Mouse (Mus musculus) megakaryocyte-erythroid progenitor cell, adult 5-6 weeks (primary cell): ENCODE measurements around the gene Agr2. TPM values are rescaled to one million over a fixed set of nuclear protein-coding genes. Genes with fewer than 3 reads are reported as not detected.

ENCODE experiments used
- ATAC-seq: replicated peaks from 2 replicates; pipeline ENCODE4 v1.8.0; 2016; ENCODE audit warnings: mild to moderate bottlenecking, inconsistent platforms; ENCODE audit not compliant: severe bottlenecking, poor library complexity, low FRiP score, low TSS enrichment
- total RNA-seq, 2 experiments: library from RNA; stranded (forward) in 1 of 2; stranded (reverse) in 1 of 2; fragments of 200-1000, 215-1000 nt in 1 of 2; fragments of >200 nt in 1 of 2; fragmentation: Nextera tagmentation in 1 of 2; gene quantifications; 2 replicates each; pipeline ENCODE4 v1.2.3; 2014 to 2017

Gene Agr2
- total RNA-seq (2014; fragmentation: Nextera tagmentation) (not detected in 2 replicates), total RNA-seq (2017) (not detected in 2 replicates)

GRCm38 (mm10) chr12:35992711-35993110 lies at the start of gene Agr2:
Agr2 (plus strand) TSS chr12:35992907.
- no peak for ATAC-seq

DNA sequence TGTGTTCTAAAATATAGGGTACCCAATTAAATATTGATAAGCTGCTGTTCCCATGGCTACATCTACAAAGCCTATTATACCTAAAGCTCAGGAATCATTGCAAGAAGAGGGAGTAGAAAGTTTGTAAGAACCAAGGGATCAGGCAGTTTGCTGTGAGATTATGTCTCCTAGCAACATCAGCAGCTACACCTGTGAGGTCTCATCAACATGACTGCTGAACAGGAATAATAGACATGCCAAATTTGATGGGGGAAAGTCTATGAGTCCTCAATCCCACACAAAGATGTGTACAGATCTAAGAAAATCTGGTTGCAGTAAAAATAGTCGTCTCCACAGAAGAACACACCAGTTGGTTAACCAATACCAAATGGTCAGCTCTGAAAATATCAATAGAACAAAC lies 41.0 kb upstream of the Agr2 start:
- no peak for ATAC-seq

DNA sequence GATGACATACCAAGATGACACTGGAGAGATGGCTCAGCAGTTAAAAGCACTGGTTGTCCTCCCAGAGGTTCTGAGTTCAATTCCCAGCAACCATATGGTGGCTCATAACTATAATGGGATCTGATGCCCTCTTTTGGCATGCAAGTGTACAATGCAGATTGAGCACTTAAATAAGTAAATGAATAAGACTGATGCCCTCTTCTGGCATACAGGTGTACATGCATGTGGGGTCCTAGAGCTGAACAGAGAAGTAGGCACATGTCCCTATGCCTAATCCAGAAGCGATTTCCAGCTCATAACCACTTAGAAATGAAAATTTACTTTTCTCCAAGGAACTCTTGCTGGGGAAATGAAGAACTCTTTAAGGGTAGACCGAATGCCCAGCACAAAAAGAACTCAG lies 35.5 kb upstream of the Agr2 start:
- peak; percentile 87 for ATAC-seq

DNA sequence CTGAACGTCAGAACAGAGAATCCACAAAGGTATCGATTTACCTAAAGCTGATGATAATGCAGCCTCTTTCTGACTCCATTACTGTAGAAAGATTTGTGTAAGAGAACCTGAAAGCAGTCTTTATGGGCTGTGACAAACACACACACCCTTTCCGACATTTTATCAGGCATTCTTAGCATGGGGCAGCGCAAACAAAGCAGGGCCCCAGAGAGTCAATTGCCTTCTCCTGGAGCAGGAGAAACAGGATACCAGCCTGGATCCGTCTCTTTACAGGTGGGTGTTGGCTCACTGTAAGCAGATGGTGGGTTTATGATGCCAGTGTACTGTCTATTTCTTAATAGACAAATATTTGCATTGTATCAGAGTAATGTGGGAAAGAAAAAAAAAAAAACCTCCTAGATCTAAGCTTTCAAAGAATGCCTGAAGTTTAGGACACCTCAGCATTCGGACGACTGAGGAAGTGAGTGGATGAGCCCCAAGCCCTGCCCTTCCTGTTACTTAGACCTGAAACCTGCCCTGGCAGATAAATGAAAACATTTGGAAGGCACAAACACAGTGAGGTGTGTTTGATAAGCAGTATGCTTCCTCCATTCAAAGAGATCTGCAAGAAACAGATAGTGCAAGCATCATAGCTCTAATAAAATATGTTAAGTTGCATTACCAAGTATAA lies 26.5 kb upstream of the Agr2 start:
- peak; percentile 100 for ATAC-seq

GRCm38 (mm10) chr12:35966768-35967141 lies 26.0 kb upstream of the Agr2 start:
- no peak; the same call in 1 of the 2 replicates for ATAC-seq

- ATAC-seq, result no peak
Measured at GRCm38 (mm10) chr12:35975898-35976297, 16.8 kb upstream of the Agr2 start.

- ATAC-seq, result no peak
Measured at GRCm38 (mm10) chr12:35977633-35978246, 15.0 kb upstream of the Agr2 start.

DNA sequence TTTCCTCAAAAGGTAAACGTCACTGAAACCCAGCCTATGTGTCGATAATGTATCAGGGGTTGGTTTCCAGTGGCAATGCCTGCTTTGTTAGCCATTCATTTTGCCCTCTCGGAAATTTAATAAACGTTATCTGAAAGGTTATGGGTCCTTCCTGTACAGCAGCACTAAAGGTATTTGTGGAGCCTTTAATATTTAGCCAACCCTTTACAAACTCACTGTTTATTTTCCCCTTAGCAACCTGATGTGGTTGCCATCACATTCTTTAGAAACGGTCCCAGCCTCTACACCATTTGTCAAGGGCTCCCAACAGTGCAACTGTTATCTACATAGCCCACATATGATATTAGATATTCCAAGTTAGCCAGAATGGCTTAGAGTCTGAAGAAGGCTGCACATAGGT lies 13.1 kb upstream of the Agr2 start:
- ATAC-seq, result no peak

DNA sequence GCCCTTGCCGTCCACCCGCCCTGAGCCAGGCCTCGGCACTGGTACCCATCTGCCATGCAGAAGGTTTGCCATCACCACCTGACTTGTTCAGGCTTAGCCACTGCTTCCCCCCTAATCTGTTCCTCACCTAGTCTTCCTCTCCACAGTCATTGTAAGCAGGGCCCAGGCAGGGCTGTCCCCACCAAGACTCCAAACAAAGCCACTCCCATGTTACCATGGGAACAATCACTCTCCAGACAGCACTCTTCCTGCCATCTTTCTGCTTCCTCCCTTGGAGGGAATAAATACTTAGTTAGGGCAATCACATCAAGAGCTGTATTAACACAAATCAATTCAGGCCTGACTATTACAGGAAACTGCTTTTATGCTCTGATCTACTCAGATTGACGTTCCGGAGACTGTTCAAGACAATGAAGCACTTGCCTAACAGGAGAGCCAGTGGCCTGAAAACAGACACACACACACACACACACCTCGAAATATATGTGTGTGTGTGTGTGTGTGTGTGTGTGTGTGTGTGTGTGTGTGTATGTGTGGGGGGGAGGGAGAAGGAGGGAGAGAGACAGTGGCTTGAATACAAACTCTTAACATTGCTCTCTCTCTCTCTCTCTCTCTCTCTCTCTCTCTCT lies 10.9 kb upstream of the Agr2 start:
- ATAC-seq, result peak; percentile 98

GRCm38 (mm10) chr12:35983472-35983871 lies 9.2 kb upstream of the Agr2 start:
- no peak for ATAC-seq

DNA sequence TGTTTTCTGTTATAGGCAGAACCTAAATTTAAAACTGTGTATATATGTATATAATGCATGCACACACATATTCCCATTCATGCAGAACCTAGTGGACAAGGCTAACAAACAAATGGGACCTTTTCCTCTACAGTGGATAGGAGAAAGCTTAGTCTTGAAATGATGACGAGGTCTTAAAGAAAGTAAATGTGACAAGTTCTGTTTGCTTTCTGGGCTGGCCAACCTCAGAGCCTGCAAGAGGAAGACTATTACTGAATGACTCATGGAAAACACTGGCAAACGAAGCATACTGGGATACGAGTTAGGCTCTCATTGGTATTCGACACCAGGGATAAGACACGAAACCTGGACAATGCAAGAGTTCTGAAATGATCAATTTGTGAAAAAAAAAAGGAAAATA lies 8.0 kb upstream of the Agr2 start:
- ATAC-seq, result no peak

DNA sequence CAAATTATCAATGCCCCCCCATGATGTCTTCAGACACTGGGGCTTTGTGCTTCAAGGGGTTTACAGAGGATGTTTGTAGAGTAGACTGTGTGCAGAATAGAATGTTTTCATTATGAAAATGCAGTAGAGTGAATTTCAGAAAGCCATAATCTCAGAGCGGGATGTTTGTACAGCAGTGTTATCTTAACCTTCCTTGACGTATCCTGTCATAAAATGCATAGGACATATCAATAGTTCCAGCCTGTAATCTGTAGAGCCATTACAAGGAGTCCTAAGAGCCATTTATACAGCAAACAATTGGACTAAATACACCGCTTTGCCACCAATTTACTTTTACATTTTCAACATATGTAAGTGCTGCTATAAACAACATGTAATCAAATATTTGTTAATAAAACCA lies 876 bp downstream of the Agr2 start:
- ATAC-seq, result no peak

- ATAC-seq, result no peak
Measured at GRCm38 (mm10) chr12:35994098-35994497, 1.4 kb downstream of the Agr2 start.

DNA sequence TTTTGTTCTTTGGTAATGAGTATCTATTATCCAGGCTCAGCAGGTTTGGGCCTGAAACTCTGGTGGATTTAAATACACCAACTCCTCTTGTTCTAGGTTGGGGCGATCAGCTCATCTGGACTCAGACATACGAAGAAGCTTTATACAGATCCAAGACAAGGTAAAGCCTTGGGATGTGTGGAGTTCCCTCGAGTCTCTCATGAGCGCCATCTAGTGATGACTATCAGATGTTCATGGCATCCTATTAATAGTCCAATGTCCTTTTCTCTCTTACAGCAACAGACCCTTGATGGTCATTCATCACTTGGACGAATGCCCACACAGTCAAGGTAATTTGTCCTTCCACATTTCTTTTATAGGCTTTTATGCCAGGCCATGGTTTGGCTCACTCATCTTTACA lies 3.1 kb downstream of the Agr2 start:
- peak; percentile 76 for ATAC-seq

DNA sequence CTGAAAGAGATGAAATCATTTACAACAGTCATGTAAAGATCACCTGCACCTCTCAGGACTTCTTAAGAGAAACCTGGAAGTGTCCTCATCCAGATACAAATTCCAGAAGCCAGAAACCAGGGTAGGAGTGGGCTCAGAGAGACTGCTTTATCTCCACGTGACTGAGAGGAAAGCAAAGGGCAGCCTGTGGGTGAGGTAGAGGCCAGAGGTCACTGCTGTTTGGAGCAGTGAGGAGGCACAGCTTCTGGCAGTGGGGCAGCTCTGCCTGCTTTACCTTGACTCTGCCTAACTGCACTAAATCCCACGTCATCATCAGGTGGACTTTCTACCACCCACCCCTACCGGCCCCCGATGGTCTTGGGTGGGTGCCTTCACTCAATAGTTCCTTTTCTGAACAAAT lies 12.0 kb downstream of the Agr2 start:
- no peak for ATAC-seq

- no peak for ATAC-seq
Measured at GRCm38 (mm10) chr12:36007581-36007980, 14.9 kb downstream of the Agr2 start.

DNA sequence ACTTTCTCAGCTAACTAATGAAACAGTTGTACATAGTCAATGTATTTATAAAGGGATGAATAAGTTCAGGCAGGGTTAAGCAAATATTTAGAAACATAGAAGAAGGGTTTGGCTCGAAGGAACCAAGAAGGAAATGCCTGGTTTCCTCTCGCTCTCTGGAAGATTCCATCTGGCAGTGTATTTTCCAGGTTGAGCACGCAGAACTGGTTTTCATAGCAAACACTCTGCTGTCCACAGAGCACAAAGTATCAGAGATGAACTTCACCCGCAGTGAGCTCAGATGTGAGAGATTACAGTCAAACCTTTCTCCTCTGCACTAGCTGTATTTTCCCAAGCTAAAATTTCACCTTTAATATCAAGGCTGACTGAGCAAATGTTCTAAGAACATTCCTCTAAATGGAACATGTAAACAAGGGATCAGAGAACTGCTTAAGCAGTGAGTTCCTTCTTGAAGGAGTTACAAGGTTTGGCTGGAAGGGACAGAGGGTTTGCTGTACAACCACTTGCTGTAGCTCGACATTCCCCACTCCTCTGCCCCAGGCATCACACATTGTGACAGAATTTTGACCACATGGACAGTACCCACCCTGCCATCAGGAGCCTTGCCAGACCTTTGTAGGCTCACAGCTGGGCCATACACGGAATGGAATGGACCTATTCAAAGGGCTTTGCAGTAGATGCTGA lies 15.8 kb downstream of the Agr2 start:
- ATAC-seq, result no peak

GRCm38 (mm10) chr12:36013216-36013910 lies 20.7 kb downstream of the Agr2 start:
- no peak for ATAC-seq

DNA sequence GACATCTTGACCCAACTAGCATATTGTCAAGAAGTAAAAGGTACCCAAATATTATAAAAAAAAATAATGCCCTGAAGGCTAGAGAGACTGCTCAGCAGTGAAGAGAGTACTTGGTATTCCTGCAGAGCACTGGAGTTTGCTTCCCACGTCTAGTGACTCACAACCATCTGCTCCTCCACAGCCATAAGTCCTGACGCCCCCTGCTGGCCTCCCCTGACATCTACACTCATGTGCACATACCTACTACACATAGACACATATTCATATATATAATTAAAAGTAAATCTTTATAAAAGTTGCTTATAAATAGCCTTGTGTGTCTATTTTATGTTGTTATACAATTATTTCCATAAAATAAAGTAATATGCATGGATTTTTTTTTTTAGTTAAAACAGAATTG lies 25.1 kb downstream of the Agr2 start:
- no peak for ATAC-seq

DNA sequence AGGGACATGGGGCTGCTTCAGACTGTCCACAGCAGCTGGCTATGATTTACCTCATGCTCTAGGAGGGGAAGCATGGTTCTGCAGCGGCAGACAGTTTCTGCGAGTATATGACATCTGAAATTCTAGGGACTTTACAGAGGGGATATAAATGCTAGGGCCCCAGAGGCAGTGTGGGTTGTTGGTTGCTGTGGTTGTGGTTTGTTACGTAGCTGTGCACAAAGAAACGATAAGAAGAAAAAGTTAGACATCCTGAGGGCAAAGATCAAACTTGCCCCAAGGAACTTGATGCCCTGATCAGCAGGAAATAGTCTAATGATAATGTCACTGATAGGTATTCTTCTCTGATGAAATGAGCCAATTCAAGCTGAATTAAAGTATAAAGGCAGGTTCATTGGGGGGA lies 26.9 kb downstream of the Agr2 start:
- no peak; the same call in 1 of the 2 replicates for ATAC-seq
